Mouse (Mus musculus) heart, adult 8-10 months (tissue): ENCODE data around the gene Sox5. TPM values are rescaled to one million over a fixed set of nuclear protein-coding genes. Genes with fewer than 3 reads are reported as not detected.
A peak's percentile ranks its signal among the peaks of the same experiment; 100 is the strongest.

Experiments
- DNase-seq: peaks from one replicate; pipeline ENCODE4 v3.0.0; 2022; ENCODE audit warnings: low spot score
- total RNA-seq, 4 experiments: library from RNA; stranded (reverse); gene quantifications; 2 replicates each; pipeline ENCODE4 v1.2.4; 2022

Sox5 gene
- total RNA-seq, 4 experiments from 2014 or later: 1.1 to 3.1 (median 2.2) TPM

- DNase-seq: no peak
Observed at GRCm38 (mm10) chr6:144129927-144130326, 651.9 kb downstream of the Sox5 start.

GRCm38 (mm10) chr6:144119961-144120360 lies 661.8 kb downstream of the Sox5 start:
- DNase-seq: no peak

GRCm38 (mm10) chr6:144116646-144117045 lies 665.1 kb downstream of the Sox5 start:
- no peak for DNase-seq

DNA sequence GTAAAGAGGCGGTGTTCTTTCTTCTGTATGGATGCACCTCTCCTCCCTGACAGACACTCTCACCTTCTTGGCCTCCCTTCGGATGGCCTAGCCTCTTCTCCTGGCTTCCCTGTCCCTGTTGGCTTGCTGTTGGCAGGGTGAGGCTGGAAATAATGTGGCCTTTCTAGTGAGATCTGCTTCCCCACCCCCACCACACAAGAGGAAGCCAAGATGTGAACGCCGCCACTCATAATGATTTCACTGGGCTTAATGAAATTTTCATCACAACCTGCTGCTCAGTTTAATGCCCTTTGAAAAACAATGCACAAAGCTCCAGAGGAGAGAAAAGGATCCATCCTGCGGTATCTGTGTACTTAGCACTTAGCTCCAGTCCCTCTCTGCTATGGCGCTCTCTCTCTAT lies 670.2 kb downstream of the Sox5 start:
- DNase-seq: no peak

GRCm38 (mm10) chr6:144106848-144107247 lies 674.9 kb downstream of the Sox5 start:
- no peak for DNase-seq

- DNase-seq: no peak
Observed at GRCm38 (mm10) chr6:144105645-144106044, 676.1 kb downstream of the Sox5 start.

GRCm38 (mm10) chr6:144103612-144104011 lies 678.2 kb downstream of the Sox5 start:
- DNase-seq: no peak

- no peak for DNase-seq
Observed at GRCm38 (mm10) chr6:144100852-144101251, 680.9 kb downstream of the Sox5 start.

GRCm38 (mm10) chr6:144098119-144098518 lies 683.7 kb downstream of the Sox5 start:
- DNase-seq: no peak

- DNase-seq: no peak
Observed at GRCm38 (mm10) chr6:144088256-144088655, 693.5 kb downstream of the Sox5 start.

- no peak for DNase-seq
Observed at GRCm38 (mm10) chr6:144086096-144086810, 695.5 kb downstream of the Sox5 start.

DNA sequence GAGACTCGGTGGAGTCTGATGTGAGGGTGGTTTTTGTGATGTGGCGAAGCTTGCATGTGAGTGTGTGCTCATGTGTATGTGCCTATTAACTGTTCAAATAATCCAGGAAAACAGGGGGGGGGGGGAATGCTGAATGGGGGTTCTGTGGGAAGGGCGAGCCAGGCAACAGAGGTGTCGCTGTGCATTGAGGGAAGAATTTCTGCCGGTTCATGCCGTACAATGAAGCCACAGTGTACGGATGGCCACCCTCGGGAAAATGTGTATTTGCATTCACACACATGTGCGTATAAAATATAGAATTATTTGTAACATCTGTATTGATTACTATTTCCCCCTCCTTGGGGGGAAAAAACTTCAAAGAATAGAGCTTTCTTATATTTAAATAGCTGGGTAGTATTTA lies 699.5 kb downstream of the Sox5 start:
- DNase-seq: no peak

DNA sequence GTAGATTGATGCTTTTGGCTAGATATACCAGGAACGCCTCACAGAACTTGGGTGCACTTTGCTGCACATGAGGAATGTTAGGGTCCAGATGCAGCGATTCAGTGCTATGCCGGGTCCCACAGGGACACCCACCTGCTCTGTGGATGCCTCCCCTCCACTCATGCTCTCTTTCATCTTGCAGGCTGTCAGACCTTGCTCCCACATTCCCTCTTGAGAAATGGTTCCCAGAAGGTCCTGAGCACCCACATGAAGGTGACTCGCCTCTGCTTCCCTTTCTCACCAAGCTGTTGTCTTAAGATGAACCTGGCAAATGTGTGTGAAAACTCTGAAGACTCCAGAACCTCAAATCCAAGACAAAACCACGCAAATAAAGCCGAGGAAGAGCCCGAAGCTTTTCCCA lies 704.0 kb downstream of the Sox5 start:
- no peak for DNase-seq

- no peak for DNase-seq
Observed at GRCm38 (mm10) chr6:144076376-144076775, 705.4 kb downstream of the Sox5 start.

DNA sequence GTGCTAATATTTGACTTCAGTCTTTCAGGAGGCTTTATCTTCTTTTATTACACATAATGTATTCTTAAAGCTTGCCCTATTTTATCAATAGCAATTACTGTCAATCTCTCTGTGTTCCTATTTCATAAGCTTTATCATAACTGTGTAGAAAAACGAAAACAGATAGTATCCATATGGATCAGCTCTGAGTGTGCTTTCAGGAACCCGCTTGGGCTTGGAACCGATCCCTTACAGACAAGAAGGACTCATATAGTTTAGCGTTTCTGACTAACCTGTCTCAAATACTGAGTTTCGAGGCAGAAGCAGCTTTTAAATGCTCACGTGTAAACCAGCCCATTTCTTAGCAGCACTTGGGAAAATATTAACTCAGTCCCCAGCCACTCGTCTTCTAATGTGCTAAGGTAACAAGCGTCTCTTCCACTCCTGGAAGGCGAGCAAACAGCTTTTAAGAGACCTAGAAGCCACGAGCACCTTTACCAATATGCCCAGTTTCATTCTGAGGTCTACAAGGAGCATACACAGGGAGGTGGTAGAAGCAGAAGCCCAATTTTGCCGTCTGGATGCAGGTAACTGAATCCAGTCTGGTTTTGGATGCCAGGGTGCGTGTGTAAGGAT lies 706.3 kb downstream of the Sox5 start:
- no peak for DNase-seq

DNA sequence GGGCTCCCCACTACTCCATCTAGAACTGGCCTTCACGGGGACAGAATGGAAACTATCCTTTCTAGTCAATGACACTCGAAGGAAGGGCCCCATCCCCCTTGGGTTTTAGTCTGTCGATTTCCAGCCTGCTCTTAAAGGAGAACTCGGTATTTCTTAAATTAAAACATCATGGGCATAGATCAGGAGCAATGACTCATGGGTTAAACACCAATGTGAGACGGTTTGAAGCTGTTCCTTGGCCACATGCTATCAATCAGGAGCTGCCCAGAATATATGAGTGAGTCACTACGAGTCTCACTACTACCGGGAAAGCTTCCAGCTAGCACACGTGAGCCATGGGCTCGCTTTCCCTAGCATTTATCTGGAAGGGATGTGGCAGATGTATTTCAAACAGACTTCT lies 707.0 kb downstream of the Sox5 start:
- peak; percentile 48 for DNase-seq

DNA sequence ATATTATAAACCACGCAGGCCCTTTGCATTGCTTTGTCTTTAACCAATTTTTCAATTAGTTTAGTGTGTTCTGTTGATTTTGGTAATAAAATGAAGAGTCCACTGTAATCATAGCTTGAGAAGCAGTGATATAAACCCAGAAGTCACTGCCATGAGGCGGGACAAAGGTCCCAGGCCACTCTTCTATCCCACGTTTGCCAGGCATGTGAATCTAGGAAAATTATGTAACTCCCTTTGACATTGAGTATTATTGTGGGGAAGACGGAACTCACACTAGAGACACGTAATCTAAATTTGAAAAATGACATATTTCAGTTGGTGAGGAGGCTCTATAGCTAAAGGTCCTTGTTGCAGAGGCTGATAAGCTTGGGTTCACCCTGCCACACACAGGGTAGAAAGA lies 711.3 kb downstream of the Sox5 start:
- DNase-seq: no peak

- no peak for DNase-seq
Observed at GRCm38 (mm10) chr6:144067491-144067890, 714.3 kb downstream of the Sox5 start.

DNA sequence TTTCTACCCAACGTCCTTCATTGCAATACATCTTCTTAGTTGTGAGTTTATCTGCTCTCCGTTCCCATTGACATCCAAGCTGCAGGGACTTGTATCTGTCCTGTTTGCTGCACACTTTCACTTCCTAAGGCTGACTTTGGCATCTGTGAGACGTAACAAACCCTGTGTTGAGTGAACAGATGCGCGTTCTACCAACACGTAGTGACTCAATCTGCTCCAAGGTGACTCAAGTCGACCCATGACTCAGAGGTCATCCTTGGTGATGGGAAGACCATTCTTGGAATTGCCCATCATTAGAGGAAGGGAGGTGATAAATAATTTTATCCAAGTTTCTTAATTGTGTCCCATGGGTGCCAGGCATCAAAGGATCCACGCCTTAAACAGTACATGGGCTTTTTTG lies 719.3 kb downstream of the Sox5 start:
- DNase-seq: no peak

- DNase-seq: no peak
Observed at GRCm38 (mm10) chr6:144061814-144062213, 720.0 kb downstream of the Sox5 start.

- DNase-seq: no peak
Observed at GRCm38 (mm10) chr6:144057098-144057632, 724.6 kb downstream of the Sox5 start.

DNA sequence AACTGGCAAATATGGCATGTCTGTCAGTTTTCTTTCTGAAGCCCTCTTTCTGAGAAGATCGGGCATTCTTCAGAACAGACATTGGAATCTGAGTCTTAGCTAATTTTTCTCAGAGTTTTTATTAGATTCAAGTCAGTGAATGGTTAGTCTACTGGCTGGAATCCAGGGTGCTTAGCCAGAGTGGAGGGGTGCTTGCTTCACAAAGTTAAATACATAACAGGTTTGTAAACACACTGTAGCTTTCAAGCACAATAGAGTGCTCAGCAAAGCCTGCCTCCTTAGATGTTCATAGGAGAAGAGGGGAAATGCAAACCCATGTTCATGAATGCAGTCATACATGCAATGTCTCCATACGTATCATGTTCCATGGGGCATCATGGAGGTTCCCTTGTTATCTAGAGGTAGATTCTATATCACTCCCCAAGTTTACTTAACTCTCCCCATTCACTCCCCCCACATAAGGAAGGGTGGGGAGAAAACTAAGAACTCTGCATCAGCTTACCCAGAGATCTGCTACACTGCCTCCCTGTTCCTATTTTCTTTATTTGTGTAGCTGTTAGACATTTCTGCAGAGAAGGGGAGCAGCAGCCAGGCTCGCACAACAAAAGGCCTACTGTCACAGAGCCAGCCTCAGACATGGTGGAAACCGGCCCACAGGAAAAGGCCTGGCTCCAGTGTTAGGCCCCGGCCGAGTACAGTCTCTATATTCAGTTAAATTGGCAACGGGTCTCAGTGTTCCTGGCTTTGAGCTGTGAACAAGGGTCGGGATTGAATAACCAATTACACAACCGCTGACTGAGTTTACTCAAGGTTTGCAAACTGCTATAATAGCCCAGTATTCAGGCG lies 725.3 kb downstream of the Sox5 start:
- peak; percentile 72 for DNase-seq
